Mouse (Mus musculus) embryo, embryonic 10 days (tissue): ENCODE measurements at regions not wholly inside any gene's neighbourhood (a gene's known extent, or its start where the extent isn't known, plus 50 kb on each side); places are given as distances from the start of the nearest gene placed in this dataset.
A peak's percentile ranks its signal among the peaks of the same experiment; 100 is the strongest.

Experiments used
- DNase-seq: peaks from one replicate; pipeline ENCODE4 v3.0.0-alpha.2; 2015; ENCODE audit warnings: low spot score

DNA sequence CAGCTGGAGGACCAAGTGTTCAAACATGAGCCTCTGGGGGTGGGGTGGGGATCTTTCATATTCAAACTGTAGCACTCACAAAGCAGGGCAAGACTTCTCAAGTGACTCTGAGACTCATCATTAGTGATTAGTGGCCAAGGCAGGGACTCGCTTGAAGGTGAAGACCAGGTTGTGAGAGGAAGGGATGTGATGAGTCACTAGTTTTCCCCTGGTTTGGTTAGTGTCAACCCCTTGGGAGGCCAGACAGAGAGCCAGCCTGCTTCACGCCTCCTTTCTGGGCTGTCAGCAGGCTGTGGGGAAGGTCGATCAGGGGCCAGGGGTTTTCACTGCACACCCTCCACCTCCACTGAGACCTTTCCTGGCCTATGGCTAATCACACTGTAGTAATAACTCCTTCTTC, 65.2 kb downstream of the Slc30a10 start:
- DNase-seq = no peak

DNA sequence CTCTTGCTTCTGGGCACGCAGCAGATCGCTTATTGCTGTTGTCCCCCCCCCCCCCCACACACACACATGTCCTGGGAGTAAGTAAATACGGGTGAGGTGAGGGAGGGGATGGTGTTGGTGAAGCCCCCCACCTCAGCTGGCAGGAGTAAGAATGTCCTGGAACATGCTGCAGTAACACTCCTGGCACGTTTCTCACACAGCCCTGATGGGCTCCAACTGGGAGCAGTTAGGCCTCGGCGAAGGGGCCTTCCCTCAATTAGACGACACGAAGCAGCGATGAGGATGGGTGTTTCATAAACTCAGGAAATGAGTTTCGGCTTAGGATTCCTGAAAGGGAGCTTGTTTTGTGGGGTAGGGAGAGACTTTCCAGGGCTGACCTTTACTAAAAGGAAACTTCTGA, 69.4 kb downstream of the Slc30a10 start:
- no peak for DNase-seq

DNA sequence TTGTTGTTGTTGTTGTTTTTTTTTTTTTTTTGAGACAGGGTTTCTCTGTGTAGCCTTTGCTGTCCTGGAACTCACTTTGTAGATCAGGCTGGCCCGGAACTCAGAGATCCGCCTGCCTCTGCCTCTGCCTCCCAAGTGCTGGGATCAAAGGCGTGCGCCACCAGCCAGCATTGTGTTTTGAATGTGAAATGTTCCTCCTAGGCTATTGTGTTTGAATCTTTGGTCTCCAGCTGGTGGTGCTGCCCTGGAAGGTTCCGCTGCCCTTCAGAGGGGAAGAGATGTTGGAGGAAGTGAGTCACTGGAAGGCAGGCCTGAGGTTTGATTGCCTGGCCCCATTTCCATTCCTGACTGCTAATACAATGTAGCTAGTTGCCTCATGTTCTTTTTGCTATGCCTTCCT, 78.8 kb downstream of the Slc30a10 start:
- DNase-seq = no peak

DNA sequence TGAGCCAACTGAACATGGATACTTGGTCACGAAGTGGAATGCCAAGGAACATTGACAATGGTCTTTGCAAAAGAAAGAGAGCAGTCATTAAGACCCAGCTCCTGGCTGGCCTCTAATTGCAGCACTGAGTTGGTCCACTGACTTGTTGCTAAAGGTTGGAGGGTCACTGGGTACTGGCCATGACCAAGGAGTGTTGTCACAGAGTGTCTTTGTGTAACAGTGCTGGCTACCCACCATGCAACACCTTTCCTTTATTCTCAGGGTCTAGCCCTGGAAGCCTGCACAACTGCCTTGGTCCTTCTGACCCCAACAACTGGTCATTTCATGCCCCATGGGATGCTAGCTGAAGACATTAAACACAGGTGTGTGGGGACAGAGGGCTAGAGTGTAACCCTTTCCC, 79.5 kb downstream of the Slc30a10 start:
- DNase-seq = no peak

DNA sequence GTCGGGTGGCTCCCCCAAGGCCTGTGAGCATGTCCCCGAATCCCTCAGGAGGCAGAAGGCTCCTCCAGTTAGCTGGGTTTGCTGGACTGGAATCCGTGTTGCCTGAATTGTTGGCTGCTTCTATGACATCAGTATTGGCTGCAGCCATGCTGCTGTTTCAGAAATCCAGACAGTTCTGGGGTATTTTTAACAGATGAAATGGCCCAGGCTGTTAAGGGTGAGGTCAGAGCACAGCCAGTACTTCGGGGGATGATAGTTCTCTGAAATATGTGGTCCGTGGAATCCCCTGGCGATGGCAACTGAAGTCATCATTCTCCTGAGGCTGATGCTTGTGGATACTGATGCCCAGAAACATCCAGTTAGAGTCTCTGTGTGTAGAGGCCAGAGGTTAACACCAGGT, 80.7 kb downstream of the Slc30a10 start:
- DNase-seq = no peak

DNA sequence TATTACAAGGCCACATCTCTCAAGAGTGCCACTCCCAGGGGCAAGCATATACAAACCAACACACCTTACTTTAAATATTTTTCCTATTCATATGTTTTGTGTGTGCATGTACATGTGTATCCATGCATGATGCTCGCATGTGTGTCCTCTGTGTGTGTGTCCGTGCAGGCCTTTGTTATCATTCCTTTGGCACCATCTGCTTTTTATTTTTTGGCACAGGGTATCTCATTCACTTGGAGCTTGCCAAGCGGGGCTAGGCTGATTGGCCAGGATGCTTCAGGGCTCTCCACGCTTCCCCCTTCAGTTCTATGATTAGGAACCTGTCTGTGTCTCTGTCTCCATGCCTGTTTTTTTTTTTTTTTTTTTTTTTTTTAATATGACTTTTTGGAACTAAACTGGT, 82.6 kb downstream of the Slc30a10 start:
- DNase-seq = no peak

DNA sequence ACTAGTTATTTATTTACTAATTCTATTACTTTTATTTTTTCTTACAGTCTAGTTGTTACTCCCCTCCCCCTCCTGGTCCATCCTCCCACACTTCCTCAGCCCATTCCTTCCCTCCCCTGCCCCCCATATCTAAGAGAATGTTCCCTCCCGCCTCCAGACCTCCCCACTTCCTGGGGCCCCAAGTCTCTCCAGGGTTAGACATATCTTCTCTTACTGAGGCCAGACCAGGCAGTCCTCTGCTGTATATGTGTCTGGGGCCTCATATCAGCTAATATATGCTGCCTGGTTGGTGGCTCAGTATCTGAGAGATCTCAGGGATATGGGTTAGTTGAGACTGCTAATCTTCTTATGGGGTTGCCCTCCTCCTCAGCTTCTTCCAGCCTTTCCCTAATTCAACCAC, 84.8 kb downstream of the Slc30a10 start:
- no peak for DNase-seq

DNA sequence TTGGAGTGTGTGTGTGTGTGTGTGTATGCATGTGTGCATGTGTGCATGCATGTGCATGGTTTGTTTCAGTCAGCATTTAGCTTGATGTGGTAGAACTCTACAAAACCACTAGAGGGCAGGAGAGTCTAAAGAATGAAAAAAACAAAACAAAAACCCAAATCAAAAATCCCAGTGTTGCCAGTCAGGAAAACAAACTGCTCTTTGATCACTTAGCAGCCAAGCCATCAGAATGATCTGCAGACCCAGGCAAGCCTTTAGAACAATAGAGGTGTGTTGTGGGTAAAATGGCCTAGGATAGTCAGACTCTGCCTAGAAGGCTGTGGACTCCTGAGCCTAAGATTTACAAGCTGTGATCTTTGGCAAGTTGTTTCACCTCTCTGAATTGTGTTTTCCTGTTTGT, 91.7 kb downstream of the Slc30a10 start:
- peak; percentile 70 for DNase-seq

DNA sequence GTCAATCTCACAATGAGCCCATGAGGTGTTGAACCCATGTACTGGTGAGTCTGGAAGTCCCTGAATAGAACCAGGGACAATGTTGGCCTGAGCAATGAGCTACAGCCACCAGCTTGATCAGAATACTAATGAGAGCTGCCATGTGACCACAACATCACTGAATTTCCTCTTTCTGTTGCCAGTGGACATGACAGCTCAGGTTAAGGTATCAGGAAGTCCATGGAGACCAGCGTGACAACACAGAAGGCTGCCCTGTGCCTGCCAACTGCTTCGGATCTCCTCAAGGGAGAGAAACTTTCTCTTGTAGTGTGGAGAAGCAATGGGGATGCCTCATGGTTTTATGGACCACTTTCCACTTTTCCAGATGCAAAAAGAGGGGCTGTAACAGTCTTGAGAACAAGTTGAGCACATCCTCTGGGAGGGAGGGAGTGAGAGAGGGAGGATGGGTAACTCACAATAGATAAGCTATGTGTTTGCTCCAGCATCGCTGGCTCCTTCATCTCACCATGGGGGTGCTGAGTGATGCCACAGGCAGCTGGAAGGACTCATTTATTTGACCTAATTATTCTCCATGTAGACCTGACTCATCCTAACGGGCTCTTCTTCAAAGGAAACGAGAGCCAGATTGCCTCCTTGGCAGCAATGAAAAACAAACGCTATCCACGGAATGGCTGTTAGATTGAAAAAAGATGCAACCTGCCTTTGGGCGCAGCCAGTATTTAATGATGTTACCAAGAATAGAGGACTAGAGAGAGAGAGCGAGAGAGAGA, 118.3 kb downstream of the Slc30a10 start:
- DNase-seq = no peak

DNA sequence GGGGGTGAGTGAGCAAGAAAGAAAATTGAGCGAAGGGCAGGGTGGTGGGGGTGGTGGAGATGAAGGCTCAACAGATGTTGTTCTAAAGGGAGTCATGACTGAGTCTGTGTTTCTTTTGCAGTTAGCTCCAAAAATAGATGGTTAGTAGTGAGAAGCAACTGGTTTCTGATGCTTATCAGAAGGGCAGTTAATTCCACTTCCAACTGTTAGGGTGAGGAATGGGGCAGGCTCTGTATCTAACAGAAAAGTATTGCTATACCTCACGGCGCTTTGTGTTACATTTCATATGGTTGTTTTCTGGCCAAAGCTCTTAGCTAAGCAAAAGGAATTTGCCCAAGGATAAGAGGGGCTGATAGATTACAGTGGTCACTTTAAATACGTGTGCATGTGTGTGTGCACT, 120.3 kb downstream of the Slc30a10 start:
- no peak for DNase-seq

DNA sequence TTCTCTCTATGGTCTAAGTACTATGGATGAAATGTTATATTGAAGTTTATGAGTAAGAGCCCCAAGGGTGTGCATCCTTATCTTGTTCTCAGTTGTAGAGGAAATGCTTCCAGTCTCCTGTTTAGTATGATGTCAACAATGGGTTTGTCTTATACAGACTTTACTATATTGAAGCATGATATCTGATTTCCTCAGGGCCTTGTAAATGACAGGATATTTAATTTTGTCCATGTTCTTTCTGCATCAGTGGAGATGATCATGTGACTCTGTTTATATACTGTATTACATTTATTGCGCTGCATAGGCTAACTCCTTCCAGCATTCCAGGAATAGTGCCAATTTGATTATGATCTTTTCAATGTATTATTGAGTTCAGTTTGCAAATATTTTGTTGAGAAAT, 125.2 kb downstream of the Slc30a10 start:
- DNase-seq = no peak

DNA sequence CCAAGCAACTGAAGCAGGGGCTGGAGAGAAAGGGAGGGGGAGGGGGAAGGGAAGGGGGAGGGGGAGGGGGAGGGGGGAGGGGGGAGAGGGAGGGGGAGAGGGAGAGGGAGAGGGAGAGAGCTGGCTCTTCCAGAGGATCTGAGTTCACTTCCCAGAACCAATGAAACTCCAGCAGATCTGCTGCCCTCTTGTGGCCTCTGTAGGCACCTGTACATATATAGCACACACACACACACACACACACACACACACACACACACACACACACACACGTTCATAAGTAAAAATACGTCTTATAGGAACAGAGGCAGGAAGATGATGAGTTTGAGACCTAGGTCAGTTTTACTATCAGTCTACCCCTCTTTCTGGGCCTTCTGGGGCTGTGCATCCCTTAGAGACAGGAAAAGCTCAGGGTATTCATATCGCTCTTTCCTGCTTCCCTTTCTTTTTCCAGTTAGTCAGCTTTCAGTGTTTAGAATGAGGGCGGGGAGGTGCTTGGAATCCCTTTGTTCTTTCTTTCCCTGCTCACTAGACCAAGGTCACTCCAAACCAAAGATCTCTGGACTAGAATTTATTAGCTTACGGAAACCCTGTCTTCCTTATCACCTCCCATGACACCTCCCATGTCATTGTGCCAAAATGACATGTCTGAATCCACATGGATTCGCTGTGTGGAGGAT, 130.7 kb downstream of the Slc30a10 start:
- DNase-seq = no peak

DNA sequence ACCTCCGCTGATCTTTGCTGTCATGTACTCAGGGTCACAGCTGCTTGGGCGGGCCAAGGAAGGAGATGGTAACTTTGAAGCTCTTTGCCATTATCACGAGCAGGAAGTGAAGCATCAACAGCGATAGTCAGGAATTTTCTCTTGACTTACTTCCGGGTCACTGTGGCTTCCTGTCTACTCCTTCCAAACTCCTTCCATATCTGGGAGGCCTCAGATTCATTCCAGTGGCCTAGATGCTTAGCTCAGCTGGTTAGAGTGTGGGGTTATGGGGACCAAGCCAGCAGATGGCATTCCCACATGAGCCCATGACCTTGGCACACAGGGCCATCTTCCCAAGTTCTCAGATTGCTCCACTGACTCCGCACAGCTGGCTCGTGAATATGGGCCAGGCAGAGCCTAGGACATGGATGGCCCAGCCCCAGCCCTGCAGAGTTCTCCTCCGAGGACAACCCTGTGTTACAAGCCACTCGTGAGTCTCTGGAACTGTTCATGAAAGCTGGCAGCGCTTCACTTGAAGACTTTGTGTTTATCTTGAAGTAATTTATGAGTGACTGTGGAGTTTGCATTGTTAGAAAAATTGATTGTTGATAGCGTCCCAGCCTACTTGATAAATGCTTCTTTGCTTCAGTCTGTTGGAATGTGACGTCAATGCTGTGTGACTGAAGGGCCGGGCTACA, 133.2 kb downstream of the Slc30a10 start:
- no peak for DNase-seq

DNA sequence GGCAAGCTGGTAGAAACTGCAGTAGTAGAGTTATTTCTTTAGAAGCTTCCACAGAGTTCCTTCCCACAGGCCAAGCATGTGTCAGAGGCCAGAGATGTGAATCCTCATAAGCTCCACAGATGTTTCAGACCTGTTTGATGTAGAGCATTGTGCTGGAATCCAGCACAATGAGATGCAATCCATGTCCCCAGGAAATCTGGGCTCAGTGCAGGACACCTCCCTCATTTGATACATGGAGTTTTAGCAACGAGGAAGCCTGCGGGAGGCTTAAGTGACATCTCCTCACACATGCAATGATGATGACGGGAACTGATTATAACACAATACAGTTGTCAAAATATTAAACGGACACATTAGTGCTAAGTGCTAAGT, 133.7 kb downstream of the Slc30a10 start:
- no peak for DNase-seq

DNA sequence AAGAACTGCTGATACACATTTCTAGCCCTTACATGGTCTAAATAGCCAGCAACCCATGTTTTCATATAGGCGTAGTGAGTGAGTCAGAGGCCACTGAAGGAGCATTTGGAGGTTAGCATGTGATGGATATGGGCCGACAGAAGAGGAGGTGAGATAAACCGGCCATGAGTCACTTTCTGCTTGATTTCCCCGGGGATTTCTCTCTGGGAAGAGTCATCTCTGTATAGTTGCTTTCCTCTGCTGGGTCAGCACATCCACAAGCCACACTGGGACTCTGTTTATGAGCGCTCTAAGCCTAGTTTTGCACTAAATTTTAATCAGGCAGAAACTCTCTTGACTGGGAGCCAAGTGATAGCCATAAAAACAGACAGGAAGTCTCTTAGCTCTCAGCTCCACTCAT, 142.2 kb downstream of the Slc30a10 start:
- DNase-seq = no peak

DNA sequence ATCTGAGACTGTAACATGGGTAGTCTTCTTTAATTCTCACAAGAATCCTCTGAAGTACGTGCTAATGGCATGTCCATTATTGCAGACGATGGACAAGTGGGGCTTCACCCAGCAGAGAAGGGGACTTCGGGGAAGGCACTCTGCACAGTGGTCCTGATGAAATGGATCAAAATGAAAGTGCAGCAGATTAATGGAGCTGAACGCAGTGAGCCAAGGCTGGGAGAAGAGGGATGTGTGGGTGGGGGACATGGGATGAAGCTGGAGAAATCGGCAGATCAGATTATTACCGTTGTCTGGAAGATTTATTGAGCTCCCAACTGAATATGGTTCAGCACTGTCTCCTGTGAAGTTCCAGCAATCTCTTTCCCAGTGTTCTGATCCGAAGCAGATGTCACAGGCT, 143.9 kb downstream of the Slc30a10 start:
- DNase-seq = no peak

DNA sequence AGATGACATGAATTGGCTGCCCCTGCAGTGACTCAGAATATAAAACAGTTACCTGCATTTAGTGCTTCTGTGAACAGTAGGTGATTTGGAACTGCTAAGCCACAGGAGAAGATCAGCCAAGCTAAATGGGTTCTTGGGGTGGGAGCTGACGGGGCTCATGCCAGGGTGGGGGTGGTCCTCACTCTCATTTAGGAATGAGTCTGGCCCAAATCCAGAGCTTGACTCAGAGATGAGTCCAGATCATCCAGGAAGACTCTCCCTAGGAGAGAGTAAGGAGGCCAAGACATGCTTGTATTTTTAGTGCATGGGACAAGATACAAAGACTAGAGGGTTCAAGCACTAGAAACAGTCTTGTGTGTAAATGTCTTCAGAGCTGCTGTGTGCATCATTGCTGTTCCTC, 146.5 kb downstream of the Slc30a10 start:
- no peak for DNase-seq

DNA sequence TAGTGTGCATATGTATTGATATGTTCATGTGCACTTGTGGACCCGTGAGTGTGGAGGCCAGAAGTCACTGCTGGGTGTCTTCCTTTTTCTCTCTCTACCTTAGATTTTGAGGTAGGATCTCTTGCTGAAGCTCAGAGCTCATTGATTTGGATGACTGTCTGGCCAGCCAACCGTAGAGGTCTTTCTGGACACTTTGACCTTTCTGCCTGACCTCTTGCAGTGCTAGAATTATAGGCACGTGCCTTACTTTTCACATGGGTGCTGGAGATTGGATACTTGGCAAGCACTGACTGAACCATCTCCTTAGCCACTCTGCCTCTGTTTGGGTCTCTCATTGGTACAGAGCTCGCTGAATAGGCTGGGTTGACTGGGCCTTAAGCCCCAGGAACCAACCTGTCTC, 151.3 kb downstream of the Slc30a10 start:
- DNase-seq = no peak

DNA sequence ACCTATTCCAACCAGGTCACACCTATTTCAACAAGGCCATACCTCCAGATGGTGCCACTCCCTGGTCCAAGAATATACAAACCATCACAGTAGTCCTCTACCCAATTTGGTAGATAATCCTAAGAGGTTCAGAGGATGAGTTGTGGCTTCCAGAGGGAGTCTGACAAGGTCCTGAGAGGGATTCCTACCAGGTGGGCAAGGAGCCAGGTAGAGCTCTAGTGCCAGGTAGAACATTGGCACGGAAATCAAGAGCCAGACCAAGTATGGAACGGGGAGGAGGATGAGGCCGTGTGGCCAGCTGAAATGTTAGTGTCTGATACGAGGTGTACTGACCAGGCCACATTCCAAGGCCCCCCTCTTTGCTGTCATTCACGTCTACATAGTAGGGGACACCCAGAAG, 153.0 kb downstream of the Slc30a10 start:
- no peak for DNase-seq

DNA sequence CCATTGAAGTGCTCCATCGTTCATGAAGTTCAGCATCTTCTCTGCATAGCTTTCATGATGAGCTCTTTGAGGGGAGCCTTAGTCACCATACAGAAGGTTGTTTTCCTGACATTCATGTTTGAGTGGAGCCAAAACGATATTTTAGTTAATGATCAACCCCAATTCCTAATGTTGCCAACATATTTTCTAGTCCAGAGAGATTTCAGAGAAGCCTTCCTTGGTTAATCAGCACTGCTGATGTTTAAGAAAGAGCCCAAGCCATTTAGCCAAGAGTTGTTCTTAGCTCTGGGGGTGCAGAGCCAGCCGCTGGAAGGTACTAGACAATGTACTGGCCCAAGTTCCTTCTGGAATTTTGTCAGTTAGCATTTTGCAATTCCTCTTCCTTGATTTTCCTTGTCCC, 153.8 kb downstream of the Slc30a10 start:
- no peak for DNase-seq

DNA sequence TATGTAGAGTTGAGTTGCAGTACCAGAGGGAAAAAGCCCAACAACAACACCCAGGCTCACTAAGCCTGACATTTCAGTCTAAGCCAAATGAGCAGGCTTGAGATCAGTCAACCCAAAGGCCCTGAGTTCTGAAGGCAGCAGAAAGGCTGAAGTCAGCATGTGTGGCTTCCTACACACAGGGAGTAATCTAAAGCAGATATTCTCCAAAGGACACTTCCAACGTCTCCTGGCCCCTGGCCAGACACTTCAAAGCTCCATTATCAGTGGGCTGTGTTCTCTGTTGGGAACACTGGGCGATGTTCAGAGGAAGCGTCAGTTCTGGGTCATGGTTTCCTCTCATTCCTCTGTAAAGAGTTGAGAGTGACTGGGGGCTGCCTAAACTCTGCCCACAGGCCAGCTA, 155.9 kb downstream of the Slc30a10 start:
- no peak for DNase-seq

DNA sequence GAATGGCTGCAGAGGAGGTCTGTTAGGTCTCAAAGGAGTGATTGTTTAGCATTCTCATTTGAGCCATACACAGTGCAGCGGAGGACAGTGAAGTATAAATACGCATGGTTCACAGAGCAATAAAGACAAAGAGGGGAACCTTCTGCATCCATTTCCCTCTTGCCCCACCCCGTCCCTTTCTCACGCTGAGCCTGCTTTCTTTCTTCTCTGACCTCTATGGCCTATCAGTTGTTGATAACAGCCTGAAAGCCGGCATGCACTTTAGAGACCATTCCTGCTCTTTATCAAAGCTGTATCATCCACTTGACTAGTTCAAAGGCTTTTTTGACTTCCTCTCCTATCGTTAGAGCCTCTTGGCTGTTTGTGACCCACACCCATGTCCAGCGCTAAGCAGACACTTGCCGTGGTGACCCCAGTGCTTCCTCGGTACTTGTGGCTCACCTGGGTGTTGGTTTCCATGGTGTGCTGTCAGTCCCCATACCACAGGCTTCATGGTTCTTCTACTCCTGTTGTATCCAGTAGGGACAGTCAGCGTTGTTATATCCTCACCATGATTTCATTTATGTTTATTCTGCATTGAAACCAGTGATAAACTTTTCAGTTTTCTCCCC, 161.3 kb downstream of the Slc30a10 start:
- DNase-seq = peak; percentile 14

DNA sequence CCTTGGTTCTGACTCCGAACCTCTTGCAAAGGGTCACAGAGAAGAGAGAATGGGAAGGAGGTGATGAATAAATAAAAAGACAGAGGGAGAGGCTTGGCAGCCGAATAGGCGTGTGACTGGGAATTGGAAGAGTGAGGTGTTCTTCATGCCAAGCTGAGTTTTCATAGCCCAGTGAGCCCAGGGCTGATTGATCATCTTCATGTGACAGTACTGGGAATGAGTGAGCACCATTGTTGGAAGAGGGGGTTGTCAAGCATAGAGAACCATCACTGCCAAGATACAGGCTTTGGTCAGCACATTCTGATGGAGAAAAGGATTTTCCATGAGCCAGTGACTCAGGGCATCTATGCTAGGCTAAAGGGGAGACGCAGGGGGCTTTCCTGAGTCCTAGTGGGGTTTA, 163.0 kb downstream of the Slc30a10 start:
- no peak for DNase-seq
